ENCODE assay signal across 17 mouse cellular contexts in genomic region chr4:141861591-141862295, GRCm38 (mm10). TPM values are rescaled to one million over a fixed set of nuclear protein-coding genes. Genes with fewer than 3 reads are reported as not detected.
A peak's percentile ranks its signal among the peaks of the same experiment; 100 is the strongest.
DNase-seq lines count a peak whose midpoint lies in the region; ATAC-seq and TF ChIP-seq lines count a peak whose summit lies in the region.
"Had no signal": no experiment of that assay in that cellular context is flagged by ENCODE, and none has a peak within 500 bp of the region (broad histone marks: within the 10 kb centered on the region; RNA-seq: fewer than 3 reads in every experiment).

No protein-coding gene starts in this region.

- no peak overlapping the region for H3K4me3 ChIP-seq in midbrain, embryonic 10.5 days
- H3K4me3 ChIP-seq in midbrain, embryonic 14.5 days (replicated peaks; ENCODE audit: low read depth, low read length), result no peak overlapping the region
- no peak overlapping the region for H3K4me3 ChIP-seq in lung, adult 2 months (replicated peaks; ENCODE audit: extremely low read depth, low read depth, low read length)
- H3K4me3 ChIP-seq in stomach, postnatal 0 days (ENCODE audit: low read depth, low read length), result no peak overlapping the region
- no peak overlapping the region for H3K4me3 ChIP-seq in hindbrain, embryonic 14.5 days (replicated peaks; ENCODE audit: low read length)
- H3K4me3 ChIP-seq: embryonic facial prominence, embryonic 12.5 days; forebrain, embryonic 12.5 days; heart, embryonic 12.5 days had no signal

- no peak overlapping the region for H3K4me2 ChIP-seq in midbrain, embryonic 14.5 days (ENCODE audit: low read length)
- no peak overlapping the region for H3K4me2 ChIP-seq in stomach, postnatal 0 days (replicated peaks; ENCODE audit: low read depth)
- H3K4me2 ChIP-seq in hindbrain, embryonic 14.5 days (replicated peaks), result no peak overlapping the region
- H3K4me2 ChIP-seq: embryonic facial prominence, embryonic 12.5 days; forebrain, embryonic 12.5 days; heart, embryonic 12.5 days; lung, embryonic 14.5 days had no signal

- peak; percentile 62 for DNase-seq in adrenal gland, adult 2 months
- no peak for DNase-seq in adrenal gland, adult 18-20 months (ENCODE audit: low spot score in 2 of 2)
- no peak for DNase-seq in midbrain, embryonic 10.5 days (ENCODE audit: low spot score)
- DNase-seq in midbrain, embryonic 14.5 days, result no peak
- peak; percentile 62 for DNase-seq in lung, adult 2 months
- DNase-seq in stomach, postnatal 0 days (ENCODE audit: low spot score), result peak; percentile 70
- DNase-seq in hindbrain, embryonic 14.5 days (ENCODE audit: low spot score), result no peak
- no peak for DNase-seq in cerebellum, adult 11 months
- DNase-seq: cerebellum, adult 11-12 months; gastrocnemius, postnatal 10 days; lung, embryonic 14.5 days; right cerebral cortex, postnatal 4 days had no signal

- TF ChIP-seq EP300 in stomach, postnatal 0 days (optimal IDR thresholded peaks at IDR 0.05), result no peak

- 0 out of 2 replicates have a peak overlapping the region, but pooled peaks have one; percentile 13 for H3K27ac ChIP-seq in midbrain, embryonic 10.5 days (replicated peaks)
- H3K27ac ChIP-seq in midbrain, embryonic 14.5 days (replicated peaks; ENCODE audit: low read depth, low read length), result no peak overlapping the region
- H3K27ac ChIP-seq in stomach, postnatal 0 days (replicated peaks), result peak overlapping the region; percentile 46; the same call in 1 of the 2 replicates
- no peak overlapping the region for H3K27ac ChIP-seq in hindbrain, embryonic 14.5 days
- H3K27ac ChIP-seq: embryonic facial prominence, embryonic 12.5 days; forebrain, embryonic 12.5 days had no signal

- TF ChIP-seq POLR2A in lung, adult 2 months (IDR thresholded peaks at IDR 0.05; ENCODE audit: borderline replicate concordance, extremely low read depth, low read depth, low read length), result no peak

- H3K27me3 ChIP-seq in midbrain, embryonic 10.5 days (ENCODE audit: low read depth, poor library complexity, severe bottlenecking), result no peaks in the 10 kb centered on the region
- no peaks in the 10 kb centered on the region for H3K27me3 ChIP-seq in midbrain, embryonic 14.5 days (ENCODE audit: control insufficient read depth, insufficient read depth, low read length)
- no peaks in the 10 kb centered on the region for H3K27me3 ChIP-seq in stomach, postnatal 0 days (ENCODE audit: control insufficient read depth, insufficient read depth, low read length)
- no peaks in the 10 kb centered on the region for H3K27me3 ChIP-seq in hindbrain, embryonic 14.5 days (ENCODE audit: control insufficient read depth, insufficient read depth, low read length)
- H3K27me3 ChIP-seq: embryonic facial prominence, embryonic 12.5 days; forebrain, embryonic 12.5 days; heart, embryonic 12.5 days had no signal

- TF ChIP-seq CTCF in lung, adult 2 months (IDR thresholded peaks at IDR 0.05; ENCODE audit: insufficient read depth, low read length), result no peak
- no peak for TF ChIP-seq CTCF in stomach, postnatal 0 days (IDR thresholded peaks at IDR 0.05; ENCODE audit: low read depth)

- H3K9ac ChIP-seq in midbrain, embryonic 14.5 days (replicated peaks; ENCODE audit: low read length), result no peak overlapping the region
- H3K9ac ChIP-seq in stomach, postnatal 0 days (ENCODE audit: low read length), result no peak overlapping the region
- no peak overlapping the region for H3K9ac ChIP-seq in hindbrain, embryonic 14.5 days
- H3K9ac ChIP-seq: embryonic facial prominence, embryonic 12.5 days; forebrain, embryonic 12.5 days; heart, embryonic 12.5 days; lung, embryonic 14.5 days had no signal

- no peak for ATAC-seq in midbrain, embryonic 14.5 days (ENCODE audit: low FRiP score, low TSS enrichment)
- ATAC-seq in stomach, postnatal 0 days (ENCODE audit: low FRiP score, low TSS enrichment), result peak; percentile 30
- ATAC-seq in hindbrain, embryonic 14.5 days (ENCODE audit: low FRiP score), result no peak

- H3K4me1 ChIP-seq in midbrain, embryonic 10.5 days, result peaks cover 12% of the 10 kb centered on the region
- no peaks in the 10 kb centered on the region; the same call in 1 of the 2 replicates for H3K4me1 ChIP-seq in midbrain, embryonic 14.5 days (ENCODE audit: control insufficient read depth, insufficient read depth, low read length)
- peaks cover 4% of the 10 kb centered on the region for H3K4me1 ChIP-seq in lung, adult 2 months (ENCODE audit: control insufficient read depth, insufficient read depth, low read length)
- H3K4me1 ChIP-seq in stomach, postnatal 0 days (replicated peaks; ENCODE audit: control insufficient read depth, insufficient read depth), result peaks cover under 1% of the 10 kb centered on the region; the same call in 1 of the 2 replicates
- H3K4me1 ChIP-seq in hindbrain, embryonic 14.5 days (replicated peaks; ENCODE audit: control insufficient read depth, insufficient read depth, low read length), result peaks cover 7% of the 10 kb centered on the region

- WGBS in midbrain, embryonic 10.5 days, result 89% methylated on average over 17 of the region's 17 CpGs
- 92% methylated on average over 17 of the region's 17 CpGs for WGBS in midbrain, embryonic 14.5 days
- 66% methylated on average over 17 of the region's 17 CpGs for WGBS in lung, adult 2 months
- WGBS in stomach, postnatal 0 days, result 81% methylated on average over 17 of the region's 17 CpGs
- WGBS in hindbrain, embryonic 14.5 days, result 93% methylated on average over 17 of the region's 17 CpGs

- no peaks in the 10 kb centered on the region for H3K9me3 ChIP-seq in midbrain, embryonic 10.5 days (replicated peaks)
- no peaks in the 10 kb centered on the region for H3K9me3 ChIP-seq in midbrain, embryonic 14.5 days (ENCODE audit: control insufficient read depth, low read length)
- no peaks in the 10 kb centered on the region for H3K9me3 ChIP-seq in stomach, postnatal 0 days (ENCODE audit: control insufficient read depth, low read length)
- H3K9me3 ChIP-seq in hindbrain, embryonic 14.5 days (ENCODE audit: control insufficient read depth, low read length), result no peaks in the 10 kb centered on the region
- H3K9me3 ChIP-seq: embryonic facial prominence, embryonic 12.5 days; forebrain, embryonic 12.5 days; heart, embryonic 12.5 days had no signal

- peaks cover 46% of the 10 kb centered on the region for H3K36me3 ChIP-seq in midbrain, embryonic 10.5 days
- H3K36me3 ChIP-seq in midbrain, embryonic 14.5 days (ENCODE audit: control insufficient read depth, insufficient read depth, low read length), result peaks cover 30% of the 10 kb centered on the region
- H3K36me3 ChIP-seq in stomach, postnatal 0 days (ENCODE audit: control insufficient read depth, insufficient read depth, low read length), result peaks cover 7% of the 10 kb centered on the region
- peaks cover 34% of the 10 kb centered on the region for H3K36me3 ChIP-seq in hindbrain, embryonic 14.5 days (replicated peaks; ENCODE audit: control insufficient read depth, insufficient read depth)

RNA-seq across cellular contexts. Expression of gene Efhd2, which starts 13.0 kb away (rescaled TPM):
- total RNA-seq in adrenal gland, adult 2 months (2021), result 10 to 100 TPM; 26.9 to 30.7 TPM
- 61.4 and 62.8 TPM in 2 replicates for polyA plus RNA-seq in adrenal gland, adult 2 months (2012; rRNA removed)
- 10 to 100 TPM; 26.3 to 28.4 TPM for total RNA-seq in adrenal gland, adult 18-20 months (2021)
- polyA plus RNA-seq in midbrain, embryonic 10.5 days (2016; fragmentation: Nextera tagmentation; extraction: Ambion mirVana), result 50.1 and 69.2 TPM in 2 replicates
- polyA plus RNA-seq in midbrain, embryonic 14.5 days (2014; fragmentation: Nextera tagmentation; extraction: Ambion mirVana), result 53.8 and 54.0 TPM in 2 replicates
- 95.0 and 116 TPM in 2 replicates for polyA plus RNA-seq in lung, adult 2 months (2012; rRNA removed)
- polyA plus RNA-seq in stomach, postnatal 0 days (2015; fragmentation: Nextera tagmentation; extraction: Ambion mirVana), result 111 and 121 TPM in 2 replicates
- polyA plus RNA-seq in hindbrain, embryonic 14.5 days (2014; fragmentation: Nextera tagmentation; extraction: Ambion mirVana), result 44.7 and 46.7 TPM in 2 replicates

RNA-seq across cellular contexts. Expression of gene Ctrc, which starts 15.6 kb away (rescaled TPM):
- not detected for total RNA-seq in adrenal gland, adult 2 months (2021)
- polyA plus RNA-seq in adrenal gland, adult 2 months (2012; rRNA removed), result not detected in 2 replicates
- total RNA-seq in adrenal gland, adult 18-20 months (2021), result not detected
- not detected in 2 replicates for polyA plus RNA-seq in midbrain, embryonic 10.5 days (2016; fragmentation: Nextera tagmentation; extraction: Ambion mirVana)
- not detected in 2 replicates for polyA plus RNA-seq in midbrain, embryonic 14.5 days (2014; fragmentation: Nextera tagmentation; extraction: Ambion mirVana)
- 4.7 TPM in 1 of 2 replicates, not detected in the other for polyA plus RNA-seq in lung, adult 2 months (2012; rRNA removed)
- not detected in 2 replicates for polyA plus RNA-seq in stomach, postnatal 0 days (2015; fragmentation: Nextera tagmentation; extraction: Ambion mirVana)
- polyA plus RNA-seq in hindbrain, embryonic 14.5 days (2014; fragmentation: Nextera tagmentation; extraction: Ambion mirVana), result not detected in 2 replicates
- total RNA-seq: gastrocnemius, postnatal 10 days; left cerebral cortex, postnatal 25 days; MEL had no signal
- polyA plus RNA-seq: embryonic facial prominence, embryonic 12.5 days; forebrain, embryonic 12.5 days; heart, embryonic 12.5 days; lung, embryonic 14.5 days had no signal

RNA-seq across cellular contexts. Expression of gene Cela2a, which starts 35.8 kb away (rescaled TPM):
- total RNA-seq in adrenal gland, adult 2 months (2021), result not detected
- 0.25 and 0.59 TPM in 2 replicates for polyA plus RNA-seq in adrenal gland, adult 2 months (2012; rRNA removed)
- not detected for total RNA-seq in adrenal gland, adult 18-20 months (2021)
- not detected in 2 replicates for polyA plus RNA-seq in midbrain, embryonic 10.5 days (2016; fragmentation: Nextera tagmentation; extraction: Ambion mirVana)
- not detected in 2 replicates for polyA plus RNA-seq in midbrain, embryonic 14.5 days (2014; fragmentation: Nextera tagmentation; extraction: Ambion mirVana)
- 1.5 and 37.8 TPM in 2 replicates for polyA plus RNA-seq in lung, adult 2 months (2012; rRNA removed)
- polyA plus RNA-seq in stomach, postnatal 0 days (2015; fragmentation: Nextera tagmentation; extraction: Ambion mirVana), result 18.1 and 22.4 TPM in 2 replicates
- not detected in 2 replicates for polyA plus RNA-seq in hindbrain, embryonic 14.5 days (2014; fragmentation: Nextera tagmentation; extraction: Ambion mirVana)
- total RNA-seq: gastrocnemius, postnatal 10 days; left cerebral cortex, postnatal 25 days; MEL had no signal
- polyA plus RNA-seq: embryonic facial prominence, embryonic 12.5 days; forebrain, embryonic 12.5 days; heart, embryonic 12.5 days; lung, embryonic 14.5 days had no signal

Comparison
In these comparisons a context has a peak if more than half of its experiments do, and no peak if none do; other contexts are left out.
1. DNase-seq: peak in adrenal gland, adult 2 months (single experiment), lung, adult 2 months (single experiment) and stomach, postnatal 0 days (single experiment); none in adrenal gland, adult 18-20 months (0 of 2), midbrain, embryonic 10.5 days (single experiment), midbrain, embryonic 14.5 days (single experiment), hindbrain, embryonic 14.5 days (single experiment) and cerebellum, adult 11 months (single experiment).
2. H3K27ac ChIP-seq: peak in midbrain, embryonic 10.5 days (single experiment) and stomach, postnatal 0 days (single experiment); none in midbrain, embryonic 14.5 days (single experiment) and hindbrain, embryonic 14.5 days (single experiment).